Mouse (Mus musculus) midbrain, postnatal 0 days (tissue): Measurements from ENCODE around the gene Prkce. TPM values are rescaled to one million over a fixed set of nuclear protein-coding genes. Genes with fewer than 3 reads are reported as not detected.

Experiments
- ATAC-seq: fragments of 200-750 bp; cut with Nextera tagmentation; 2 replicates; pipeline ENCODE4 v1.8.0; 2017; ENCODE audit warnings: moderate number of reproducible peaks, mild to moderate bottlenecking, moderate TSS enrichment, moderate library complexity; ENCODE audit not compliant: low FRiP score
- DNase-seq: peaks from one replicate; pipeline ENCODE4 v3.0.0-alpha.2; 2015; ENCODE audit warnings: low spot score
- H3K27ac ChIP-seq: fragments of 300-500 bp; sonication (generic); 2 replicates; pipeline ENCODE4 v1.5.1; 2014; ENCODE audit warnings: low read depth, mild to moderate bottlenecking, low read length, mixed read lengths
- H3K27me3 ChIP-seq: fragments of 300-500 bp; sonication (generic); 2 replicates; pipeline ENCODE4 v1.6.1; 2014; ENCODE audit warnings: low read length, control low read depth, mixed read lengths; ENCODE audit not compliant: insufficient read depth
- H3K36me3 ChIP-seq: fragments of 300-500 bp; sonication (generic); 2 replicates; pipeline ENCODE4 v1.6.1; 2014; ENCODE audit warnings: low read length, control low read depth, mixed read lengths; ENCODE audit not compliant: insufficient read depth
- H3K4me1 ChIP-seq: fragments of 300-500 bp; sonication (generic); 2 replicates; pipeline ENCODE4 v1.6.1; 2014; ENCODE audit warnings: mild to moderate bottlenecking, control low read depth, antibody characterized with exemption, low read length, mixed read lengths; ENCODE audit not compliant: insufficient read depth
- H3K4me2 ChIP-seq: fragments of 300-500 bp; sonication (generic); 2 replicates; pipeline ENCODE4 v1.6.1; 2014; ENCODE audit warnings: low read depth, mild to moderate bottlenecking, low read length, mixed read lengths; ENCODE audit not compliant: poor library complexity, severe bottlenecking
- H3K4me3 ChIP-seq: fragments of 300-500 bp; sonication (generic); 2 replicates; pipeline ENCODE4 v1.5.1; 2014; ENCODE audit warnings: low read depth, mild to moderate bottlenecking, low read length, moderate library complexity
- H3K9ac ChIP-seq: fragments of 300-500 bp; sonication (generic); replicated peaks from 2 replicates; pipeline ENCODE4 v1.6.1; 2014; ENCODE audit warnings: mild to moderate bottlenecking, low read length, moderate library complexity, mixed read lengths; ENCODE audit not compliant: poor library complexity, severe bottlenecking
- H3K9me3 ChIP-seq: fragments of 300-500 bp; sonication (generic); 2 replicates; pipeline ENCODE4 v1.6.1; 2016; ENCODE audit warnings: low read length, control low read depth
- CTCF ChIP-seq: IDR thresholded peaks from 2 replicates; pipeline ENCODE4 v1.5.1; 2016; ENCODE audit warnings: antibody characterized with exemption, mild to moderate bottlenecking
- WGBS: fragments of 180-500 bp; shearing (Covaris S2); extraction: QIAGEN DNeasy Blood & Tissue Kit; methylation state at CpG from one replicate; pipeline ENCODE4 v1.1.7; 2014; 5-methylcytosine and 5-hydroxymethylcytosine counted together
- polyA plus RNA-seq: library from polyadenylated mRNA; unstranded; fragments of >200 nt; fragmentation: Nextera tagmentation; extraction: Ambion mirVana; gene quantifications from 2 replicates; pipeline ENCODE4 v1.2.1, GENCODE M21; 2015
- total RNA-seq: library from RNA; depleted of rRNA; stranded (reverse); fragments of >200 nt; gene quantifications from 2 replicates; pipeline ENCODE4 v1.2.3, GENCODE M21; 2014

Prkce gene
- total and polyA plus RNA-seq, 2 experiments from 2014 or later = 61.0 to 64.5 TPM

DNA sequence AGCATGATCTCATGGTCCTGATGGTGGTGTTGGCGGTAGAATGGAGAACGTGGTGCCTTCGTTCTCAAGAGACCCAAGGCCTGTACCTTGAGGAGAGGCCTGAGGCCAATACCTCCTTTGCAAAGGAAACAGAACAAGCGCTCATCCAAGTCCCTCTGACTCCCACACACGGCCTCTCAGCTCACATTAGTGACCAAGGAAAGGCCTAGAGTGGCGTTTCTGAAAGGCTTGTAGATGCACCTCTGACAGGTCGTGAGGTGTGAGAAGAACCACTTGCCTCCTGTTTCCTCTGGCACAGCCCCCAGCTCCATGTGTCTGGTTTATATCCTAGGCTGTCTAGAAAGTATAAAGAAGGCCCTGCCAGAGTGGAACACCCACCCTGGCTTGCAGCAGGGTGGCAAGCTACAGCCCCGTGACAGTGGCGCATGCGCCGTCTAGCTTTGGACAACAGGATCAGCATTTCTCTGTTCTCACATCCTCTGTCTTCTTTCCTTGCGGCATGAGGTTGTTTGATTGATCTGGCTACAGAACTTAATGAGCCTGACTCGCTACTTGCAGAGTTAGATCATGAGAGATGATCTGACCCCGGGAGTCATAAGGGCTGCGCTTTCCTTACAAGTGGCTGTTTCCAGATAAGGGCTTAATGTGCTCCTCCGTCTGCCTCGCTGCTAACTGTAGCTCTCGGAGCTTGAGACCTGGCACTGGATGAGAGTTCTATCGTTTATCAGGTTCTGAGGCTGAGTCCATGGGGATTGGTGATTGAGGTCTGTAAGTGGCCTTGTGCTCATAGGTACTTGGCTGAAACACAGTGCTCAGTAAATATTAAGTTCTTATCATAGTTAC lies 136.0 kb downstream of the Prkce start:
- H3K27me3 ChIP-seq = no peaks in the 10 kb centered on the region
- 79% methylated on average over 19 of the region's 19 CpGs for WGBS
- no peaks in the 10 kb centered on the region for H3K9me3 ChIP-seq
- H3K4me3 ChIP-seq = no peak overlapping the region
- ATAC-seq (no peak), DNase-seq (no peak)
- no peak overlapping the region for H3K27ac ChIP-seq
- H3K4me2 ChIP-seq = no peak overlapping the region
- no peaks in the 10 kb centered on the region for H3K36me3 ChIP-seq
- H3K4me1 ChIP-seq = no peaks in the 10 kb centered on the region; the same call in 1 of the 2 replicates
- TF ChIP-seq CTCF = no peak
- H3K9ac ChIP-seq = no peak overlapping the region

DNA sequence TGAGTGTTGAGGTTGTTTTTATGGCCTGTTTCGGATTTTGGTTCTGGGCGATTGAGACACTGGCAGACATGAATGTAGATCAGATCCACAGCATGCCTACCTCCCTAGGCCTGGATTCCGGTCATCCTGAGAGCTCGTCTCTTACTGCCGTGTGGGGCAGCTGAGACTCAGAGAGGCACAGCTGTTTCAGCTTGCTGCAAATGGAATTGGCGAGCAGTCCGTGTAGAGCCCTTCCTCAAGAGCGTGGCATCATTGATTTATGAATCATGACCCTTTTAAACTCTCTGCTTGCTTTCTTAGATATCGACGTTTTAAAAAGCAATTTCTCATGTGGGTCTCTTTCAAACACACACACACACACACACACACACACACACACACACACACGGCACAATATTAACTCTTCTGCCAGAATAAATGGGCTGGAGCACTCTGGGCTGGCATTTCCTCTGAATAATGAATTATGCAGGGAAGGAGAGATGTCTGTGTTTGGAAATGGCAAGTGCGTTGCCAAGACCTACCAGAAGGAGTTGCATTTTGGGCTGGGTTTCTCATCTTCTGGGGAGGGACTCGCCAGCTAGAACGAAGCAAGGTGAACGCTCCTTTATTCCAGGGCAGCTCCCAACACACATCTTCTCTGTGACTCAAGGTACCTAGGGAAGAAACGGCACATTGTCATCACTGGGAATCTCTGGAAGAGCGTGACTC lies 137.5 kb downstream of the Prkce start:
- TF ChIP-seq CTCF = no peak
- Histone ChIP-seq H3K27ac (no peak overlapping the region), H3K9ac (no peak overlapping the region), H3K4me3 (no peak overlapping the region), H3K4me1 (no peaks in the 10 kb centered on the region; the same call in 1 of the 2 replicates), H3K9me3 (no peaks in the 10 kb centered on the region), H3K27me3 (no peaks in the 10 kb centered on the region), H3K4me2 (no peak overlapping the region), H3K36me3 (no peaks in the 10 kb centered on the region)
- WGBS = 64% methylated on average over 17 of the region's 17 CpGs
- DNase-seq = peak; percentile 39
- no peak for ATAC-seq

DNA sequence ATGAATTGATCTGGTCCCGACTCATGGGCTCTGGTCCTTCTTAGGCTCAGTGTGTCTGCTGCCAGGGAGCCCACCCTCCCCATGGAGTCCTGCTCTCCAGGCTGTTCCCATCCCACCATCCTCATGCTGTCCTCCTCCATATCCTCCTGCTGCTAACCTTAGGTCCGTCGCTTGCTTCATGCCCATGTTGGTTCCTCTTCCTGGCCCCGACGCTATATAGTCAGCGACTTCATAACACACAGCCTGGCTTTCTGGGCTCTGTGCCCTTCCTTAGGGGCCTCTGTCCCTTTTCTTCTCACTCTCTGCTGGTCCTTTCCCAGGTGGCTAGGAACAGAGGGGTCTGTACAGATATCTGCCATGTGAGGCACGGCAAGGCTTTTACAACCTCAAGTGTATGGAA lies 138.6 kb downstream of the Prkce start:
- TF ChIP-seq CTCF = no peak
- DNase-seq (no peak), ATAC-seq (no peak)
- H3K9ac ChIP-seq = no peak overlapping the region
- no peaks in the 10 kb centered on the region for H3K36me3 ChIP-seq
- no peaks in the 10 kb centered on the region; the same call in 1 of the 2 replicates for H3K4me1 ChIP-seq
- no peak overlapping the region for H3K4me3 ChIP-seq
- no peak overlapping the region for H3K27ac ChIP-seq
- H3K4me2 ChIP-seq = no peak overlapping the region
- H3K27me3 ChIP-seq = no peaks in the 10 kb centered on the region
- H3K9me3 ChIP-seq = no peaks in the 10 kb centered on the region
- 82% methylated on average over 7 of the region's 7 CpGs for WGBS

DNA sequence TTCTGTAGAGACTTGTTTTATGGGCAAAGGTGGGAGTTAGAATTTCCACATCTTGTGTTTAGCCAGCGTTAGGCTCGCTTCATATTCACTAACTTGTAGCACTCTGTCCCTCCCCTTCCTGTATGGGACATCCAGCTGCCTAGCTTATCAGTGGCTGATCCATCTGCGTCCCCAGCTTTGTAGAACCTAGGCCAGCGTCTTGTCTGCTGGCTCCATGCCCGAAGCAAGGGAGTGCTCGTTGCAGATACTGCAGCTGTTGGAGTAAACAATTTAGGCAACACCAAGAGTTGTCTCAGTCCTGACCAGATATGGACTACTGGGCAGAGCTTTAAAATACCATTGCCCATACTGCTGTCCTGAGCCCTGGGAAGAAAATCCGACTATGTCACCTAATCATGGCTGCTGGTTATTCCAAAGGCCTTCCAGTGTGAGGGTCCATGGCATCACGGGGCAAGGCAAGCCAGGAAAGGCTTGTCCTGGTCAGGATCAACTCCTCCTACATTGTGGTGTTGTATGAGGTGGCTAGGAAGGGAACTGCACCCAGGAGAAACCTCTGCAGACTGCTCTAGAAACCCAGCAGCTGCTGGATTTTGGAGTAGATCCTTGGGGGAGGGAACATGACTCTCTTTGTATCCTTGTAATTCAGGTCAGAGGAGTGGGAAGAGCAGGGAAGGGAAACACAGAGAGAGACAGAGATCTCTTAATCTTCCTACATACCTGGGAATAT lies 146.0 kb downstream of the Prkce start:
- Histone ChIP-seq H3K9me3 (no peaks in the 10 kb centered on the region), H3K4me1 (no peaks in the 10 kb centered on the region; the same call in 1 of the 2 replicates), H3K36me3 (no peaks in the 10 kb centered on the region), H3K9ac (no peak overlapping the region), H3K27me3 (no peaks in the 10 kb centered on the region), H3K4me3 (no peak overlapping the region), H3K27ac (no peak overlapping the region), H3K4me2 (no peak overlapping the region)
- no peak for ATAC-seq
- TF ChIP-seq CTCF = peak; percentile 14; the same call in 1 of the 2 replicates
- DNase-seq = no peak
- 81% methylated on average over 8 of the region's 8 CpGs for WGBS

DNA sequence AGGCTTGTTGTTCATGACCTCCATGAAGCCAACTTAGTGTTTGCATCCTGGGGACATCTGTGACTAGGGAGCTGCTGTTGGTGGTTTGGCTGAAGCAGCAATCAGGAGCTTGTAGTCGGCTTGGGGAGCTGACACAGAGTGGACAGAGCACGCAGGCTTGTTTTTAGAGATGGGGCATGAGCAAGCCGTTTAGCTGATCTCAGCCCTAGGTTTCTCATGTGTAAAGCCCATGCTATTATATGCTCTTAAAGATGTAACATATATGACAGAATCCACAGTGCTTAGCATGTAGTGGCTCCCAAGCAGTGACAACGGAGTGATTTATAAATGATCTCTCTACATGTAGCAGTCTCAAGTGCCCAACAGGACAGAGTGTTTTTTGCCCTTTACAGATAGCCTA lies 148.3 kb downstream of the Prkce start:
- Histone ChIP-seq H3K9me3 (no peaks in the 10 kb centered on the region), H3K4me1 (no peaks in the 10 kb centered on the region; the same call in 1 of the 2 replicates), H3K27me3 (no peaks in the 10 kb centered on the region), H3K9ac (no peak overlapping the region), H3K27ac (no peak overlapping the region), H3K4me3 (no peak overlapping the region), H3K36me3 (no peaks in the 10 kb centered on the region), H3K4me2 (no peak overlapping the region)
- DNase-seq (no peak), ATAC-seq (no peak)
- no peak for TF ChIP-seq CTCF
- 96% methylated on average over 4 of the region's 4 CpGs for WGBS
